Mouse (Mus musculus): ENCODE results near the gene Slc17a2. TPM values are rescaled to one million over a fixed set of nuclear protein-coding genes. Genes with fewer than 3 reads are reported as not detected.
A peak's percentile ranks its signal among the peaks of the same experiment; 100 is the strongest.

Gene Slc17a2
- polyA plus RNA-seq, 1 experiment from 2014 or later = not detected

DNA sequence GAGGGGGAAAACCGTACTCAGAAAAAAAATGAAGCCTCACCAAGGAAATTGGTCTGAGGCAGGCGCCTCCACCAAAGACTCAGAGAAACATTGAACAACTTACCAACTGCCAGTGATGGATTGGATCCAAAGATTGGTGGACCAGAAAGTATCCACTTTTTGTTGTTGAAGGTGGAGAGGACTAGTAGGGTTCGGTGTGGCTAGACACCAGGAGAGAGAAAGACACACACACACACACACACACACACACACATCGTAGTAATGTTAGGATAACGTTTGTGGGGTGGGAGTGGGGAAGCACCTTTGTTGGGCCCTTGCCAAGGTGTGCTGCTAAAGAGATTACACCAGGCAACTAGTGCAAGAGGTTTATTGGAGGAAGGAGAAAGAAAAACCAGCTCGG is 60.2 kb downstream of the Slc17a2 start:
- H3K27ac ChIP-seq = no peak overlapping the region
- no peaks in the 10 kb centered on the region for H3K36me3 ChIP-seq
- H3K9me3 ChIP-seq = no peaks in the 10 kb centered on the region
- no peak overlapping the region for H3K4me3 ChIP-seq (replicated peaks)
- H3K4me2 ChIP-seq (replicated peaks) = no peak overlapping the region
- no peak for ATAC-seq
- H3K4me1 ChIP-seq (replicated peaks) = peaks cover 3% of the 10 kb centered on the region; the same call in 1 of the 2 replicates
- 75% methylated on average over 6 of the region's 6 CpGs for WGBS
- H3K9ac ChIP-seq = no peak overlapping the region
- H3K27me3 ChIP-seq (replicated peaks) = no peaks in the 10 kb centered on the region

DNA sequence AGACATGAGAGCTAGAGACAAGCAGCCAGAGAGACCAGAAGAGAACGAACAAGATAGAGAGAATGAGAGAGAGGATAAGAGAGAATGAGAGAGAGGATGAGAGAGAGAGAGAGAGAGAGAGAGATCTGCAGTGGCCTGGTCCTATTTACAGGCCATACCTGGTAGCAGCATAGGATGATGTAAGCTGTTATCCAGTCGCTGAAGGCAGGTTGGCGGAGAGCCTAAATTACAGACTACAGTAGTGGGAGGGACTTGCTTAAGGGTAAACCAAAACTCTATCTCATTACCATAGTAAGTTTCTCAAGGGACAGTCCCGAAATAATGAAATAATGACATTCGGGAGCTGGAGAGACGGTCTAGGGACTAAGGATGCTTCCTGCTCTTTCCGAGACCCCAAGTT is 60.6 kb downstream of the Slc17a2 start, which contains the start of gene Slc17a1:
Gene Slc17a1 (plus strand): TSS at position 346 of the 400 bp plus-strand sequence.
- Histone ChIP-seq H3K36me3 (no peaks in the 10 kb centered on the region), H3K4me1 (replicated peaks) (peaks cover 3% of the 10 kb centered on the region; the same call in 1 of the 2 replicates), H3K9me3 (no peaks in the 10 kb centered on the region), H3K27me3 (replicated peaks) (no peaks in the 10 kb centered on the region), H3K4me2 (replicated peaks) (no peak within 1 kb of the TSS), H3K27ac (no peak within 1 kb of the TSS), H3K4me3 (replicated peaks) (no peak within 1 kb of the TSS), H3K9ac (no peak within 1 kb of the TSS)
- no peak for ATAC-seq
- WGBS = 89% methylated on average over 7 of the region's 7 CpGs

DNA sequence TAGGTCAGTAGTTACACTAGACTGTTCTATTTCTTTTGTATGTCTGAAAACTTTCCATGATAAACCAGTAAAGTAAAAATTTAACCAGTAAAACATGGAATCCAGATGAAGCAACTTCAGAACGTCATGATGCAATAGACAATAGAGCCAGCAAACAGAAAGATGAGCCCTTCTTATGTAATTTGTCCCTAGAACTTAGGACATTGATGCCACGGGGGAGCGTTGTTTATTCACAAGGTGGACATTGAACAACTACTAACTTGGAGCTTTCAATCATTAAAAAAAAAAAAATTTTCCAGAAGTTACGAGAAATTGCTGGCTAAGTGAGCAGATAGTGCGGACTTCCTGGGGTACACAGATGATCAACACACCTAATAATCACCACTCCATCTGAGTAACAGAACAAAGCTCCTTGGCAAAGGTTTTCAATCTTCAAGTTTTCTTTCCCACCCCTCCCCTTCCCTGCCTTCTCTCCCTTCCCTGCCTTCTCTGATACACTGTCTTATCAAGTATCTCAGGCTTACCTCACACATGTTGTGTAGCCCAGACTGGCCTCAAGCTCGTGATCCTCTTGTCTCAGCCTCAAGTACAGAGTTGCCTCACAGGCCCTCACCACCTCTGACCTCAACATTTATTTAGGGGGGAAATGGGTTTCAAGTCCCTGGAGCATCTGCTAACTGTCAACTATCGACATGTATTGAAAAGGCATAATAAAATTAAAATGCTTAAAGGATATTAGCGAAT is 62.2 kb downstream of the Slc17a2 start:
- no peak overlapping the region for H3K4me3 ChIP-seq (replicated peaks)
- H3K36me3 ChIP-seq = no peaks in the 10 kb centered on the region
- no peaks in the 10 kb centered on the region for H3K27me3 ChIP-seq (replicated peaks)
- H3K9ac ChIP-seq = no peak overlapping the region
- H3K4me2 ChIP-seq (replicated peaks) = no peak overlapping the region
- peak; percentile 43; the same call in 1 of the 2 replicates for ATAC-seq
- peaks cover 3% of the 10 kb centered on the region; the same call in 1 of the 2 replicates for H3K4me1 ChIP-seq (replicated peaks)
- no peaks in the 10 kb centered on the region for H3K9me3 ChIP-seq
- WGBS = 84% methylated on average over 8 of the region's 8 CpGs
- H3K27ac ChIP-seq = no peak overlapping the region

DNA sequence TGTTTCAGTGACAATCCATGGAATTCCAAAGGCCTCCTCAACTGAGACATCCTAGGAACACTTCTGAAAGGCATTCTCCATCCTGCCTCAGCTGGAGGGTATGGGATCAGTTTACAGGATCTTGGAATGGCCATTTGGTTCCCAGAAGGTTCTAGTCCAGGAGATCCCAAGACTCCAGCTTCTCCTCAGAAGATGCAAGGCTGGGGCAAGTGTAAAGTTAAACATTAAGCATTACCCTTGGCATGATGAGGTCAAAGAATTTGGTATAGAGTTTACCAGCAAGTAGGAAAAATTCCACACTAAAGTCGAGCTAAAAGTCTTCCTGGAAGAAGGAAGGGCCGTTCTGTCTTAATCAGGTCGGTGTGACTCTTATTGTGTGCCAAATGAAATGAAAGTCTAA is 63.2 kb downstream of the Slc17a2 start:
- Histone ChIP-seq H3K36me3 (no peaks in the 10 kb centered on the region), H3K4me3 (replicated peaks) (no peak overlapping the region), H3K27me3 (replicated peaks) (no peaks in the 10 kb centered on the region), H3K27ac (no peak overlapping the region), H3K9me3 (no peaks in the 10 kb centered on the region), H3K9ac (no peak overlapping the region), H3K4me2 (replicated peaks) (no peak overlapping the region), H3K4me1 (replicated peaks) (peaks cover 3% of the 10 kb centered on the region; the same call in 1 of the 2 replicates)
- ATAC-seq = no peak
- 69% methylated on average over 3 of the region's 3 CpGs for WGBS

DNA sequence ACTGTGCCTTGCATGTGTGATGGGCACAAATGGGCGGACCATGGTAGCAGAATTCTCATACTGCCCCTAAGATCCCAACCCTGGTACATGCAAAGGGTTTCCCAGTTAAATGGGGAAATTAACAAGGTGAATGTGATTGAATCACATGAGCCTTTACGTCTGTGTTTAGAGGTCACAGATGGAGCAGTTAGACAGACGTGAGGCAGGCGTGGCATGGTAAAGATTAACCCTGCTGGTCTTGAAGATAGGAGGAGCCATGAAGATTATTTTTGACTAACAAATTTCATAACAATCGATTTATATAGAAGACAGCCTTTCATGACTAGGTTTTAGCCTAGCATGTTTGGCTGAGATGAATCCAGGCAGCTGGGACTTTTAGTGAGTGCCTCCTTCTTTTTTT is 66.3 kb downstream of the Slc17a2 start:
- WGBS = 57% methylated on average over 5 of the region's 5 CpGs
- H3K36me3 ChIP-seq = no peaks in the 10 kb centered on the region
- no peak overlapping the region for H3K9ac ChIP-seq
- no peaks in the 10 kb centered on the region for H3K27me3 ChIP-seq (replicated peaks)
- H3K9me3 ChIP-seq = no peaks in the 10 kb centered on the region
- H3K27ac ChIP-seq = no peak overlapping the region
- H3K4me1 ChIP-seq (replicated peaks) = no peaks in the 10 kb centered on the region
- no peak overlapping the region for H3K4me3 ChIP-seq (replicated peaks)
- H3K4me2 ChIP-seq (replicated peaks) = no peak overlapping the region
- no peak for ATAC-seq

Other genes with a start within 250 kb of the Slc17a2 start
- 3.5 and 4.3 TPM in 2 replicates for gene Hist1h3e, start 244.6 kb upstream of the Slc17a2 start, polyA plus RNA-seq (2015; fragmentation: Nextera tagmentation; extraction: Ambion mirVana)
- 76.9 and 89.5 TPM in 2 replicates for gene Hist1h2ae, start 235.8 kb upstream of the Slc17a2 start, polyA plus RNA-seq (2015; fragmentation: Nextera tagmentation; extraction: Ambion mirVana)
- 7.1 and 11.5 TPM in 2 replicates for gene Hist1h2bg, start 235.6 kb upstream of the Slc17a2 start, polyA plus RNA-seq (2015; fragmentation: Nextera tagmentation; extraction: Ambion mirVana)
- 4.2 and 4.5 TPM in 2 replicates for gene Hist1h2bf, start 232.8 kb upstream of the Slc17a2 start, polyA plus RNA-seq (2015; fragmentation: Nextera tagmentation; extraction: Ambion mirVana)
- 1.8 and 3.0 TPM in 2 replicates for gene Hist1h2ad, start 232.6 kb upstream of the Slc17a2 start, polyA plus RNA-seq (2015; fragmentation: Nextera tagmentation; extraction: Ambion mirVana)
- gene Hist1h3d, start 231.2 kb upstream of the Slc17a2 start, polyA plus RNA-seq (2015; fragmentation: Nextera tagmentation; extraction: Ambion mirVana) = 5.2 and 6.2 TPM in 2 replicates
- 98.7 and 101 TPM in 2 replicates for gene Hist1h4d, start 225.4 kb upstream of the Slc17a2 start, polyA plus RNA-seq (2015; fragmentation: Nextera tagmentation; extraction: Ambion mirVana)
- gene Hist1h2be, start 185.9 kb upstream of the Slc17a2 start, polyA plus RNA-seq (2015; fragmentation: Nextera tagmentation; extraction: Ambion mirVana) = 1.6 and 2.0 TPM in 2 replicates
- 17.6 and 21.2 TPM in 2 replicates for gene Hist1h1e, start 184.4 kb upstream of the Slc17a2 start, polyA plus RNA-seq (2015; fragmentation: Nextera tagmentation; extraction: Ambion mirVana)
- 1.3 and 1.5 TPM in 2 replicates for gene Hist1h2ac, start 123.0 kb upstream of the Slc17a2 start, polyA plus RNA-seq (2015; fragmentation: Nextera tagmentation; extraction: Ambion mirVana)
- gene Hist1h2bc, start 122.8 kb upstream of the Slc17a2 start, polyA plus RNA-seq (2015; fragmentation: Nextera tagmentation; extraction: Ambion mirVana) = 79.3 and 89.9 TPM in 2 replicates
- gene Hist1h1t, start 111.2 kb upstream of the Slc17a2 start, polyA plus RNA-seq (2015; fragmentation: Nextera tagmentation; extraction: Ambion mirVana) = not detected in 2 replicates
- gene Hist1h4c, start 108.5 kb upstream of the Slc17a2 start, polyA plus RNA-seq (2015; fragmentation: Nextera tagmentation; extraction: Ambion mirVana) = 4.7 and 5.7 TPM in 2 replicates
- gene Hfe, start 96.1 kb upstream of the Slc17a2 start, polyA plus RNA-seq (2015; fragmentation: Nextera tagmentation; extraction: Ambion mirVana) = 6.4 and 7.9 TPM in 2 replicates
- gene Hist1h1c, start 68.2 kb upstream of the Slc17a2 start, polyA plus RNA-seq (2015; fragmentation: Nextera tagmentation; extraction: Ambion mirVana) = 32.4 and 36.0 TPM in 2 replicates
- gene Hist1h3c, start 61.4 kb upstream of the Slc17a2 start, polyA plus RNA-seq (2015; fragmentation: Nextera tagmentation; extraction: Ambion mirVana) = 4.4 and 7.7 TPM in 2 replicates
- gene Hist1h2bb, start 60.3 kb upstream of the Slc17a2 start, polyA plus RNA-seq (2015; fragmentation: Nextera tagmentation; extraction: Ambion mirVana) = 2.4 and 3.8 TPM in 2 replicates
- gene Hist1h2ab, start 55.9 kb upstream of the Slc17a2 start, polyA plus RNA-seq (2015; fragmentation: Nextera tagmentation; extraction: Ambion mirVana) = 39.8 and 44.9 TPM in 2 replicates
- 6.4 and 9.2 TPM in 2 replicates for gene Hist1h3b, start 54.7 kb upstream of the Slc17a2 start, polyA plus RNA-seq (2015; fragmentation: Nextera tagmentation; extraction: Ambion mirVana)
- 3.8 and 5.5 TPM in 2 replicates for gene Hist1h4b, start 50.0 kb upstream of the Slc17a2 start, polyA plus RNA-seq (2015; fragmentation: Nextera tagmentation; extraction: Ambion mirVana)
- gene Hist1h4a, start 45.8 kb upstream of the Slc17a2 start, polyA plus RNA-seq (2015; fragmentation: Nextera tagmentation; extraction: Ambion mirVana) = 0.48 and 1.3 TPM in 2 replicates
- gene Hist1h3a, start 44.6 kb upstream of the Slc17a2 start, polyA plus RNA-seq (2015; fragmentation: Nextera tagmentation; extraction: Ambion mirVana) = 4.3 and 6.4 TPM in 2 replicates
- 1.2 and 2.2 TPM in 2 replicates for gene Hist1h1a, start 43.3 kb upstream of the Slc17a2 start, polyA plus RNA-seq (2015; fragmentation: Nextera tagmentation; extraction: Ambion mirVana)
- not detected in 2 replicates for gene Trim38, start 37.1 kb upstream of the Slc17a2 start, polyA plus RNA-seq (2015; fragmentation: Nextera tagmentation; extraction: Ambion mirVana)
- gene Slc17a3, start 32.4 kb downstream of the Slc17a2 start, polyA plus RNA-seq (2015; fragmentation: Nextera tagmentation; extraction: Ambion mirVana) = 0.13 and 0.35 TPM in 2 replicates
- 0.35 and 0.55 TPM in 2 replicates for gene Slc17a1, start 60.8 kb downstream of the Slc17a2 start, polyA plus RNA-seq (2015; fragmentation: Nextera tagmentation; extraction: Ambion mirVana)
- 17.0 and 19.6 TPM in 2 replicates for gene Slc17a4, start 108.0 kb downstream of the Slc17a2 start, polyA plus RNA-seq (2015; fragmentation: Nextera tagmentation; extraction: Ambion mirVana)
- gene Hist1h2ba, start 127.2 kb downstream of the Slc17a2 start, polyA plus RNA-seq (2015; fragmentation: Nextera tagmentation; extraction: Ambion mirVana) = not detected in 2 replicates
- not detected in 2 replicates for gene Hist1h2aa, start 127.5 kb downstream of the Slc17a2 start, polyA plus RNA-seq (2015; fragmentation: Nextera tagmentation; extraction: Ambion mirVana)
- gene Scgn, start 184.2 kb downstream of the Slc17a2 start, polyA plus RNA-seq (2015; fragmentation: Nextera tagmentation; extraction: Ambion mirVana) = 7.5 and 8.8 TPM in 2 replicates

All from intestine, embryonic 15.5 days (tissue).